In the genomic region with DNA sequence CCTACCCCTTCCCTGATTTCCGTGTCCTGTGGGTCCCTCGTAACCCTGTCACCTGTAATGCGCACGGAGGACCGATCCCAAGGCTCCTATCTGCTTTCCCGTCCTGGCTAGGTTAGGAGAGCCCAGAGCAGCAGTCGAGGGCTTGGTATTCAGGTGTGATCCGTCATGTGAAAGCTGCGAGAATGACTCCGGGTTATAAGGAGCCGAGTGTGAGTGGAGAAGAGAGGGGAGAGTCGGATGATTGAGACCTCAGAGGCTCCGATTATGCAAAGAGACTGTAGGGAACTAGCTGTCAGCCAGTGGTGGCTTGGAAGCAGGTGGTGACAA, we compare ENCODE assay signal across 8 mouse cellular contexts. TPM values are rescaled to one million over a fixed set of nuclear protein-coding genes. Genes with fewer than 3 reads are reported as not detected.
DNase-seq lines count a peak whose midpoint lies in the region; ATAC-seq and TF ChIP-seq lines count a peak whose summit lies in the region.

No protein-coding gene starts in this region.

- WGBS in lung, embryonic 15.5 days, result under 1% methylated on average over 13 of the region's 13 CpGs
- 0% methylated on average over 13 of the region's 13 CpGs for WGBS in limb, embryonic 12.5 days
- WGBS in olfactory bulb, adult 2 months, result under 1% methylated on average over 13 of the region's 13 CpGs

- peak overlapping the region; percentile 76 for H3K4me2 ChIP-seq in lung, embryonic 15.5 days
- peak overlapping the region; percentile 82 for H3K4me2 ChIP-seq in limb, embryonic 12.5 days

- peaks cover 8% of the 10 kb centered on the region; the same call in 1 of the 2 replicates for H3K4me1 ChIP-seq in lung, embryonic 15.5 days
- H3K4me1 ChIP-seq in embryonic fibroblast, embryonic 13.5 days (ENCODE audit: control insufficient read depth, insufficient read depth, low read length), result no peaks in the 10 kb centered on the region
- H3K4me1 ChIP-seq in limb, embryonic 12.5 days (replicated peaks), result peaks cover 3% of the 10 kb centered on the region
- no peaks in the 10 kb centered on the region for H3K4me1 ChIP-seq in olfactory bulb, adult 2 months (ENCODE audit: control insufficient read depth, insufficient read depth, low read length)

- no peak for TF ChIP-seq POLR2A in embryonic fibroblast, embryonic 13.5 days (IDR thresholded peaks at IDR 0.05; ENCODE audit: low read depth, low read length)
- TF ChIP-seq POLR2A in olfactory bulb, adult 2 months (IDR thresholded peaks at IDR 0.05; ENCODE audit: insufficient read depth, low read depth, low read length), result no peak

- no peak for TF ChIP-seq CTCF in embryonic fibroblast, embryonic 13.5 days (IDR thresholded peaks at IDR 0.05; ENCODE audit: borderline replicate concordance, insufficient read depth, low read length)
- no peak for TF ChIP-seq CTCF in olfactory bulb, adult 2 months (IDR thresholded peaks at IDR 0.05; ENCODE audit: insufficient read depth, low read depth, low read length)

- peaks cover 25% of the 10 kb centered on the region; the same call in 1 of the 2 replicates for H3K36me3 ChIP-seq in lung, embryonic 15.5 days
- peaks cover 28% of the 10 kb centered on the region for H3K36me3 ChIP-seq in limb, embryonic 12.5 days

- intact Hi-C loops in left cerebral cortex, postnatal 14 days (cut with DNase I), result no loop called here

- no peaks in the 10 kb centered on the region for H3K27me3 ChIP-seq in lung, embryonic 15.5 days
- no peaks in the 10 kb centered on the region for H3K27me3 ChIP-seq in limb, embryonic 12.5 days

- peak overlapping the region; percentile 79 for H3K9ac ChIP-seq in lung, embryonic 15.5 days
- peak overlapping the region; percentile 79 for H3K9ac ChIP-seq in limb, embryonic 12.5 days (replicated peaks)

- no peaks in the 10 kb centered on the region for H3K9me3 ChIP-seq in lung, embryonic 15.5 days
- no peaks in the 10 kb centered on the region for H3K9me3 ChIP-seq in limb, embryonic 12.5 days

- H3K4me3 ChIP-seq in lung, embryonic 15.5 days, result peak overlapping the region; percentile 71
- peak overlapping the region; percentile 87 for H3K4me3 ChIP-seq in embryonic fibroblast, embryonic 13.5 days (ENCODE audit: insufficient read depth, low read length)
- peak overlapping the region; percentile 83 for H3K4me3 ChIP-seq in limb, embryonic 12.5 days (replicated peaks)
- peak overlapping the region; percentile 51 for H3K4me3 ChIP-seq in olfactory bulb, adult 2 months (ENCODE audit: insufficient read depth, low read depth, low read length)

- DNase-seq in lung, postnatal 10 days, result no peak
- DNase-seq in left cerebral cortex, postnatal 14 days (ENCODE audit: low spot score in 2 of 2), result no peak
- DNase-seq in cerebellum, postnatal 4 days (ENCODE audit: low spot score in 2 of 2), result no peak
- no peak for DNase-seq in gastrocnemius, postnatal 4 days (ENCODE audit: low spot score in 2 of 2)

- ATAC-seq in lung, embryonic 15.5 days (ENCODE audit: borderline replicate concordance, extremely low read depth, low FRiP score, low TSS enrichment), result no peak; the same call in none of the 2 replicates
- ATAC-seq in limb, embryonic 12.5 days (ENCODE audit: insufficient number of reproducible peaks, insufficient read depth, low FRiP score, low TSS enrichment, low read depth), result no peak

- H3K27ac ChIP-seq in lung, embryonic 15.5 days, result peak overlapping the region; percentile 58
- peak overlapping the region; percentile 19 for H3K27ac ChIP-seq in embryonic fibroblast, embryonic 13.5 days (ENCODE audit: insufficient read depth, low read length)
- H3K27ac ChIP-seq in limb, embryonic 12.5 days, result peak overlapping the region; percentile 79
- no peak overlapping the region for H3K27ac ChIP-seq in olfactory bulb, adult 2 months (ENCODE audit: insufficient read depth, low read depth, low read length)

RNA-seq across cellular contexts. Expression of gene Mrps14, which starts 0.3 kb away (rescaled TPM):
- polyA plus RNA-seq in lung, embryonic 15.5 days (2015; fragmentation: Nextera tagmentation; extraction: Ambion mirVana), result 258 and 277 TPM in 2 replicates
- polyA plus RNA-seq in embryonic fibroblast, embryonic 13.5 days (2011; ENCODE audit: insufficient read length, low read depth, missing spikeins), result 58.4 and 63.3 TPM in 2 replicates
- 238 and 262 TPM in 2 replicates for polyA plus RNA-seq in limb, embryonic 12.5 days (2016; fragmentation: Nextera tagmentation; extraction: Ambion mirVana)
- not detected in 2 replicates for polyA plus RNA-seq in olfactory bulb, adult 2 months (2012; ENCODE audit: insufficient read depth, insufficient read length, low replicate concordance, missing spikeins)
- total RNA-seq in left cerebral cortex, postnatal 14 days (2021), result 10 to 100 TPM; 57.8 to 58.5 TPM
- 10 to 100 TPM; 77.8 to 83.5 TPM for total RNA-seq in gastrocnemius, postnatal 4 days (2021)

RNA-seq across cellular contexts. Expression of gene Cacybp, which starts 17.4 kb away (rescaled TPM):
- polyA plus RNA-seq in lung, embryonic 15.5 days (2015; fragmentation: Nextera tagmentation; extraction: Ambion mirVana), result 214 and 217 TPM in 2 replicates
- polyA plus RNA-seq in embryonic fibroblast, embryonic 13.5 days (2011; ENCODE audit: insufficient read length, low read depth, missing spikeins), result 130 and 138 TPM in 2 replicates
- 246 and 254 TPM in 2 replicates for polyA plus RNA-seq in limb, embryonic 12.5 days (2016; fragmentation: Nextera tagmentation; extraction: Ambion mirVana)
- polyA plus RNA-seq in olfactory bulb, adult 2 months (2012; ENCODE audit: insufficient read depth, insufficient read length, low replicate concordance, missing spikeins), result 146 TPM in 1 of 2 replicates, not detected in the other
- total RNA-seq in left cerebral cortex, postnatal 14 days (2021), result 10 to 100 TPM; 85.4 to 97.1 TPM
- 10 to 100 TPM; 56.1 to 57.7 TPM for total RNA-seq in gastrocnemius, postnatal 4 days (2021)

RNA-seq across cellular contexts. Expression of gene Tnn, which starts 41.9 kb away (rescaled TPM):
- 0.67 and 0.68 TPM in 2 replicates for polyA plus RNA-seq in lung, embryonic 15.5 days (2015; fragmentation: Nextera tagmentation; extraction: Ambion mirVana)
- polyA plus RNA-seq in embryonic fibroblast, embryonic 13.5 days (2011; ENCODE audit: insufficient read length, low read depth, missing spikeins), result 23.8 and 79.4 TPM in 2 replicates
- polyA plus RNA-seq in limb, embryonic 12.5 days (2016; fragmentation: Nextera tagmentation; extraction: Ambion mirVana), result 0.14 and 0.24 TPM in 2 replicates
- not detected in 2 replicates for polyA plus RNA-seq in olfactory bulb, adult 2 months (2012; ENCODE audit: insufficient read depth, insufficient read length, low replicate concordance, missing spikeins)
- under 1 TPM; 0.32 to 0.33 TPM for total RNA-seq in left cerebral cortex, postnatal 14 days (2021)
- total RNA-seq in gastrocnemius, postnatal 4 days (2021), result under 1 TPM; 0.05 to 0.10 TPM

Comparison
In these comparisons a context has a peak if more than half of its experiments do, and no peak if none do; other contexts are left out.
1. RNA of gene Tnn, which starts 41.9 kb away (polyA plus RNA-seq): 23.8 to 79.4 TPM in embryonic fibroblast, embryonic 13.5 days; 0.67 to 0.68 TPM in lung, embryonic 15.5 days, 0.14 to 0.24 TPM in limb, embryonic 12.5 days and not detected in olfactory bulb, adult 2 months; every median in the first group is over 10 times any median in the second.
2. Peak in every context shown above with its lines, with median percentiles within 50 percentile points of each other: H3K4me3 ChIP-seq.